Mouse (Mus musculus) kidney, adult 2 months (tissue): ENCODE measurements around the gene Olfr20.
"Not testable (repeated sequence)": the region's sequence is repeated elsewhere in the genome, so short reads cannot be mapped to it uniquely, and the experiment has no call there.

ENCODE experiments used
- CTCF ChIP-seq: fragments of 200-500 bp; conservative IDR thresholded peaks from 2 replicates; pipeline ENCODE4 v1.5.1; 2011; ENCODE audit warnings: low read depth, mild to moderate bottlenecking, control low read depth, low read length, moderate library complexity, mixed read lengths; ENCODE audit not compliant: insufficient read depth, insufficient read length
- POLR2A ChIP-seq: fragments of 200-500 bp; IDR thresholded peaks from one replicate; pipeline ENCODE4 v1.6.1; 2011; ENCODE audit warnings: low read depth, low read length, control low read depth

GRCm38 (mm10) chr11:73321064-73321463 lies 29.5 kb upstream of the Olfr20 start:
- TF ChIP-seq CTCF, POLR2A: not testable (repeated sequence)
